Mouse (Mus musculus) cerebellum, postnatal 14 days (tissue): ENCODE measurements at regions not wholly inside any gene's neighbourhood (a gene's known extent, or its start where the extent isn't known, plus 50 kb on each side); places are given as distances from the start of the nearest gene placed in this dataset.
"Not testable (repeated sequence)": the region's sequence is repeated elsewhere in the genome, so short reads cannot be mapped to it uniquely, and the experiment has no call there.

Source experiments
- DNase-seq, 2 experiments: peaks; one replicate each; pipeline ENCODE4 v3.0.0; 2021; ENCODE audit warnings: mixed read lengths in 2 of 2

GRCm38 (mm10) chr15:14253602-14254301 lies 1080.3 kb upstream of the Cdh6 start:
- no peak for DNase-seq

GRCm38 (mm10) chr15:14251773-14252172 lies 1078.3 kb upstream of the Cdh6 start:
- no peak for DNase-seq

- no peak for DNase-seq
These were observed 1041.8 kb upstream of the Cdh6 start for GRCm38 (mm10) chr15:14215236-14215635.

GRCm38 (mm10) chr15:14214726-14215125 lies 1041.3 kb upstream of the Cdh6 start:
- peak; percentile 3 to 9 for DNase-seq

- no peak for DNase-seq
These were observed 1004.0 kb upstream of the Cdh6 start for GRCm38 (mm10) chr15:14177523-14177922.

- DNase-seq: no peak
These were observed 963.9 kb upstream of the Cdh6 start for GRCm38 (mm10) chr15:14137402-14137801.

GRCm38 (mm10) chr15:14123829-14124228 lies 950.4 kb upstream of the Cdh6 start:
- DNase-seq: no peak

- not testable (repeated sequence) for DNase-seq
These were observed 944.8 kb upstream of the Cdh6 start for GRCm38 (mm10) chr15:14118321-14118720.

GRCm38 (mm10) chr15:14101757-14102156 lies 928.3 kb upstream of the Cdh6 start:
- no peak for DNase-seq

- DNase-seq: peak; percentile 38 to 65
These were observed 878.4 kb upstream of the Cdh6 start for GRCm38 (mm10) chr15:14051872-14052271.
